Mouse (Mus musculus): ENCODE data around the gene Pla2g4b.

The Pla2g4b gene

GRCm38 (mm10) chr2:120087391-120087790 lies 54.2 kb downstream of the Pla2g4b start:
- in situ Hi-C loops (cut with MboI; ENCODE audit: low pct_unique_long_range_greater_than_20kb in 1 of 2, low sequenced_read_pairs in 2 of 2, unreplicated experiment in 1 of 2), result no loop called here

DNA sequence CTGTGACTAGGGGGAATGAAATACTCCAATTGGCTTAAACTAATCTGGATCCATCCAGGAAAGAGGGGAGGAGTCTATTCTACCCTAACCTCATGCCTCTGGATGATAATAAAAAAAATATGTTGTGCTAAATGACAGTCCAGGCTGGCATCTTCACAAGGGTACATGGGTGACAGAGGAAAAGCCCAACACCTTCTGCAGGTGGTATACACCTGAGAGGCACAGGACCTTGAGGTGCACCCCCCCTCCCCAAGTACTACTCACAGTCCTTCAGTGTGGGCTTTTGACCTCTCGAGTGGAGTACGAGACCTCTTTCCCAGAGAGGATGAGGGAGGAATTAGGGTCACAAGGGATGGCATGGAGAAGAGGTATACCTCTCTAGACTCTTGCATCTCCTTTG lies 54.7 kb downstream of the Pla2g4b start:
- in situ Hi-C loops (cut with MboI; ENCODE audit: low pct_unique_long_range_greater_than_20kb in 1 of 2, low sequenced_read_pairs in 2 of 2, unreplicated experiment in 1 of 2), result no loop called here

- in situ Hi-C loops (cut with MboI; ENCODE audit: low pct_unique_long_range_greater_than_20kb in 1 of 2, low sequenced_read_pairs in 2 of 2, unreplicated experiment in 1 of 2), result no loop called here
Measured at GRCm38 (mm10) chr2:120090979-120091378, 57.8 kb downstream of the Pla2g4b start.
